ENCODE assay signal across 7 mouse cellular contexts in genomic region chr7:24174618-24175336, GRCm38 (mm10). TPM values are rescaled to one million over a fixed set of nuclear protein-coding genes. Genes with fewer than 3 reads are reported as not detected.
A peak's percentile ranks its signal among the peaks of the same experiment; 100 is the strongest.
DNase-seq lines count a peak whose midpoint lies in the region; ATAC-seq and TF ChIP-seq lines count a peak whose summit lies in the region.

Zfp114 (plus strand) TSS chr7:24175060.

- DNase-seq in embryonic facial prominence, embryonic 10.5 days (ENCODE audit: low spot score) = peak; percentile 85
- peak; percentile 39 to 51 for DNase-seq in heart, adult 2 months
- DNase-seq in kidney, adult 18-20 months = peak; percentile 70
- peak; percentile 80 to 83 for DNase-seq in left cerebral cortex, postnatal 36 days (ENCODE audit: low spot score in 2 of 2)
- peak; percentile 82 for DNase-seq in right cerebral cortex, postnatal 25 days

- H3K4me3 ChIP-seq in bone marrow macrophage, adult 2 months (ENCODE audit: insufficient read depth, low read length) = peak within 1 kb of the TSS; percentile 45
- peak within 1 kb of the TSS; percentile 65 for H3K4me3 ChIP-seq in embryonic facial prominence, embryonic 10.5 days
- H3K4me3 ChIP-seq in heart, adult 2 months = peak within 1 kb of the TSS; percentile 48

- ATAC-seq in megakaryocyte-erythroid progenitor cell, adult 5-6 weeks (replicated peaks; ENCODE audit: low FRiP score, low TSS enrichment, poor library complexity, severe bottlenecking) = peak; percentile 94

- H3K27ac ChIP-seq in bone marrow macrophage, adult 2 months (ENCODE audit: insufficient read depth, low read depth, low read length) = no peak within 1 kb of the TSS
- peak within 1 kb of the TSS; percentile 89 for H3K27ac ChIP-seq in embryonic facial prominence, embryonic 10.5 days (replicated peaks)
- no peak within 1 kb of the TSS for H3K27ac ChIP-seq in heart, adult 2 months

- no peaks in the 10 kb centered on the region for H3K9me3 ChIP-seq in embryonic facial prominence, embryonic 10.5 days

- intact Hi-C loops in heart, adult 2 months (cut with DNase I) = no loop called here
- intact Hi-C loops in left cerebral cortex, postnatal 36 days (cut with DNase I) = no loop called here

- TF ChIP-seq CTCF in bone marrow macrophage, adult 2 months (IDR thresholded peaks at IDR 0.05; ENCODE audit: low read depth, low read length) = no peak
- TF ChIP-seq CTCF in heart, adult 2 months (IDR thresholded peaks at IDR 0.05) = no peak

- no peak for TF ChIP-seq EP300 in heart, adult 2 months (IDR thresholded peaks at IDR 0.05; ENCODE audit: insufficient read depth, low read depth, low read length)

- no peaks in the 10 kb centered on the region for H3K36me3 ChIP-seq in embryonic facial prominence, embryonic 10.5 days (replicated peaks)
- no peaks in the 10 kb centered on the region for H3K36me3 ChIP-seq in heart, adult 2 months (ENCODE audit: control insufficient read depth, insufficient read depth, low read length)

- H3K4me1 ChIP-seq in bone marrow macrophage, adult 2 months (ENCODE audit: control insufficient read depth, insufficient read depth, low read length) = no peaks in the 10 kb centered on the region
- H3K4me1 ChIP-seq in embryonic facial prominence, embryonic 10.5 days = peaks cover 4% of the 10 kb centered on the region; the same call in 1 of the 2 replicates
- no peaks in the 10 kb centered on the region; the same call in 1 of the 2 replicates for H3K4me1 ChIP-seq in heart, adult 2 months (ENCODE audit: control insufficient read depth, insufficient read depth, low read length)

- WGBS in embryonic facial prominence, embryonic 10.5 days = 15% methylated on average over 23 of the region's 23 CpGs
- 15% methylated on average over 23 of the region's 23 CpGs for WGBS in heart, adult 2 months

- no peak for TF ChIP-seq POLR2A in bone marrow macrophage, adult 2 months (IDR thresholded peaks at IDR 0.05; ENCODE audit: borderline replicate concordance, low read depth, low read length)
- no peak for TF ChIP-seq POLR2A in heart, adult 2 months (IDR thresholded peaks at IDR 0.05; ENCODE audit: insufficient read depth, low read depth, low read length)

- H3K79me2 ChIP-seq in heart, adult 2 months (replicated peaks; ENCODE audit: control insufficient read depth, insufficient read depth, low read length) = no peaks in the 10 kb centered on the region

- no peaks in the 10 kb centered on the region for H3K27me3 ChIP-seq in embryonic facial prominence, embryonic 10.5 days (replicated peaks; ENCODE audit: low read depth, poor library complexity, severe bottlenecking)
- H3K27me3 ChIP-seq in heart, adult 2 months (ENCODE audit: control insufficient read depth, insufficient read depth, low read length) = no peaks in the 10 kb centered on the region

- peak within 1 kb of the TSS; percentile 84 for H3K9ac ChIP-seq in heart, adult 2 months (ENCODE audit: low read depth, low read length)

RNA-seq across cellular contexts. Expression of gene Zfp114, which starts in this region (rescaled TPM):
- polyA plus RNA-seq in bone marrow macrophage, adult 2 months (2012; ENCODE audit: insufficient read depth, insufficient read length, missing spikeins) = 0.50 TPM in 1 of 2 replicates, not detected in the other
- polyA plus RNA-seq in embryonic facial prominence, embryonic 10.5 days (2016; fragmentation: Nextera tagmentation; extraction: Ambion mirVana) = 4.8 and 5.2 TPM in 2 replicates
- under 1 TPM; 0.16 TPM for total RNA-seq in heart, adult 2 months (2021)
- polyA plus RNA-seq in heart, adult 2 months (2012; rRNA removed) = 0.06 and 0.10 TPM in 2 replicates
- 1 to 10 TPM; 3.3 to 4.3 TPM for total RNA-seq in left cerebral cortex, postnatal 36 days (2021)
- 1.5 and 2.2 TPM in 2 replicates for total RNA-seq in megakaryocyte-erythroid progenitor cell, adult 5-6 weeks (2014; fragmentation: Nextera tagmentation)
- 2.4 and 2.5 TPM in 2 replicates for total RNA-seq in megakaryocyte-erythroid progenitor cell, adult 5-6 weeks (2017)

Comparison
In these comparisons a context has a peak if more than half of its experiments do, and no peak if none do; other contexts are left out.
1. Peak in DNase-seq, H3K4me3 ChIP-seq and H3K9ac ChIP-seq in heart, adult 2 months; RNA of the gene not detected or under 1 TPM.